Mouse (Mus musculus) CD4-positive, CD25-positive, alpha-beta regulatory T cell, adult 9 weeks (primary cell): ENCODE data around the gene Gabra6. TPM values are rescaled to one million over a fixed set of nuclear protein-coding genes. Genes with fewer than 3 reads are reported as not detected.

Experiments used
- polyA plus RNA-seq: library from polyadenylated mRNA; unstranded; fragments of 100-300 nt; shearing (Covaris generic); gene quantifications from one replicate; pipeline ENCODE4 v1.2.1, GENCODE M21; 2017

The Gabra6 gene
- polyA plus RNA-seq: not detected

GRCm38 (mm10) chr11:42320882-42321281, at the start of gene Gabra6:
Gabra6 (minus strand) TSS chr11:42321072.

Other genes starting within 250 kb of the Gabra6 start
- gene Gabra1, start 138.1 kb downstream of the Gabra6 start, polyA plus RNA-seq: not detected
- gene Gabrb2, start 98.7 kb upstream of the Gabra6 start, polyA plus RNA-seq: not detected